Mouse (Mus musculus): ENCODE results near the gene A830031A19Rik. TPM values are rescaled to one million over a fixed set of nuclear protein-coding genes. Genes with fewer than 3 reads are reported as not detected.
A peak's percentile ranks its signal among the peaks of the same experiment; 100 is the strongest.

The A830031A19Rik gene
- polyA plus RNA-seq, 1 experiment from 2014 or later, result not detected

DNA sequence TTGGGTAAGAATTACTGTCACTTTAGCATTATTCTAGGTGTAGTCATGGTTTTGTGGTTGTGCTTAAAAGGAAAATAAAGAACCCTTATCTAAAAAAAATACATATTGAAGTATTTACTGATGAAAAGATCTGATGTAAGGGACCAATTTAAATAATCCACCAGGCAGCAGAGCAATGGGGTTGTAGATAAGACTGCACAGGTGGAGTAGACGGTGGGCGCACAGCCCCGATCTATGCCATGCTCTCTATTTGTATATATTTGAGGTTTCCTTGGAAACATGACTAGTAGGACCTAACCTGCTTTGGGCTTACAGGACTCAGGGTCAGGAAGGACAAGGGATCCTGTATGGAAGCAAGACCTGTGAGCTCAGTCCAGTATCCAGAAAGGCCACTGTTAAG, 34.5 kb upstream of the A830031A19Rik start:
- no peak for ATAC-seq (replicated peaks; ENCODE audit: extremely low read depth, insufficient read depth, low FRiP score)
- peak overlapping the region; percentile 84 for H3K27ac ChIP-seq (ENCODE audit: low read length)

DNA sequence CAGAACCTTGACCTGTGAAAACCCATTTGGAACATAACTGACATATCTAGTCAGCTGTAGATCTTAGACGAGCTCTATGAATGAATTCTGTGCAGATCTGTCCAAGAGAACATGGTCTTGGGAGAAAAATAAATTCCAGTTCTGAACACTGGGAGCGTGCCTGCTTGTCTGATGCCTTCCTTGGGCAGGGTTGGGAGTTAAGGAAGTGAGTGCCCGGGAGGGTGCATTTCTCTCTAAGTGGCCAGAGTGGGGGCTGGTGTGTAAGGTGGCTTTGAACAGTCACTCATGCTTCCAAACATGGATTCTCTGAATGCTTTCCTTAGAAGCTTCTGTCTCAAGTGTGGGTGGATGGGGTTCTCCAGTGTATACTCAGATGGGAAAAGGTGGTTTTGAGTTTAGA, 34.1 kb upstream of the A830031A19Rik start:
- peak overlapping the region; percentile 15 for H3K27ac ChIP-seq (ENCODE audit: low read length)
- peaks cover 38% of the 10 kb centered on the region for H3K4me1 ChIP-seq (ENCODE audit: control insufficient read depth, insufficient read depth, low read length)
- H3K27me3 ChIP-seq (ENCODE audit: control insufficient read depth, insufficient read depth, low read length), result no peaks in the 10 kb centered on the region
- H3K4me3 ChIP-seq (ENCODE audit: low read length), result no peak overlapping the region
- ATAC-seq (replicated peaks; ENCODE audit: extremely low read depth, insufficient read depth, low FRiP score), result no peak; the same call in 1 of the 2 replicates
- H3K4me2 ChIP-seq (ENCODE audit: low read depth, low read length), result no peak overlapping the region
- H3K9ac ChIP-seq (ENCODE audit: low read length), result no peak overlapping the region
- no peaks in the 10 kb centered on the region for H3K9me3 ChIP-seq (replicated peaks; ENCODE audit: control insufficient read depth, low read length)
- H3K36me3 ChIP-seq (ENCODE audit: control insufficient read depth, insufficient read depth), result no peaks in the 10 kb centered on the region
- 32% methylated on average over 3 of the region's 3 CpGs for WGBS

More for the DNA sequence above, 34.5 kb upstream of the A830031A19Rik start:
- 88% methylated on average over 3 of the region's 3 CpGs for WGBS
- Histone ChIP-seq H3K27me3 (ENCODE audit: control insufficient read depth, insufficient read depth, low read length) (no peaks in the 10 kb centered on the region), H3K4me1 (ENCODE audit: control insufficient read depth, insufficient read depth, low read length) (peaks cover 41% of the 10 kb centered on the region), H3K9ac (ENCODE audit: low read length) (no peak overlapping the region), H3K4me2 (ENCODE audit: low read depth, low read length) (no peak overlapping the region), H3K36me3 (ENCODE audit: control insufficient read depth, insufficient read depth) (no peaks in the 10 kb centered on the region), H3K4me3 (ENCODE audit: low read length) (no peak overlapping the region), H3K9me3 (replicated peaks; ENCODE audit: control insufficient read depth, low read length) (no peaks in the 10 kb centered on the region)

DNA sequence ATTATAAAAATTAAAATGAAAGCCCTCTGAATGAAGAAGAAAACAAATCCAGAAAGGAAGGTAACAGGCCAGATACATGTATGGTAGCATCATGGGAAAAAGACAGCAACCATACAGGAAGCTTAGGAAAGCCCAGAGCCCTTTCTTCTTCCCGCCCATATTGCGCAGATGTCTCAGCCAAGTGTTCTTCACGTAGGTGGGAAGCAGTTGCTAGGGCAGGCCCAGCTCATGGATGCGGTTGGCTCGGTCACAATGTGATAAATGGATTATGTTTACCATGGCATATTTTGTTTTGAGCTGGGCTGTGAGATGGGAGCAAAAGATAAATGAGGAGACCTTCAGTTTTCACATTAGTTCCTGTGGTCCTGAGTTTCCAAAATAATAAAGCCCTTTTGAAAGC, 32.6 kb upstream of the A830031A19Rik start:
- H3K4me3 ChIP-seq (ENCODE audit: low read length), result no peak overlapping the region
- no peak for ATAC-seq (replicated peaks; ENCODE audit: extremely low read depth, insufficient read depth, low FRiP score)
- 87% methylated on average over 5 of the region's 5 CpGs for WGBS

DNA sequence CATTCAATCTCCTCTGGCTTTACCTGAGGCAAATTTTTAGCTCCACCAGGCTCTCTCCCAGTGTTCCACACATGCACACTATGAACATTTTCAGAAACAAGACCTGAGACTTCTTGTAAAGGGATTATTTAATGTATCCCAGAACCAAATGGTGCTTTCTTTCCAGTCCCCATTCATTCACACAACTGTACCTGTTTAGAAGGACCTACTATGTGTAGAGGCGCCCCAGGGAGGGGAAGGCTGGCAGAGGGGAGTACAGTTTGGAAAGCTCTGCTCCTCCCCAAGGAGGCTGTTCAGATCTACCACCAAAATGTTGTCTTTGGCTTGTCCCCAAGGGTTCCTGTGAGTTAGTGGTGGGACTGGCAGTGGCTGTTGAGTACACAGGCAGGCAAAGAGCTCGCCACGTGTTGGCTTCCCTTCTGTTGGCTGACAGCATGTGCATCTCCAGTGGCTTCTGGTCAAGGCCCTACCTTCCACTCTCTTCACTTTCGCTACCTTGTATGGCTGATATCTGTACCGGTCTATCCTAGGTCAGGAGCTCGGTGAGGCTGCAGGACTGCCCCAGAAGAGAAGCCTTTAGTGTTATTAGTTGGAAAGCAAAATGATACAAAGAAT, 28.4 kb upstream of the A830031A19Rik start:
- no peak for ATAC-seq (replicated peaks; ENCODE audit: extremely low read depth, insufficient read depth, low FRiP score)
- H3K4me2 ChIP-seq (ENCODE audit: low read depth, low read length), result no peak overlapping the region
- no peak overlapping the region for H3K9ac ChIP-seq (ENCODE audit: low read length)
- H3K9me3 ChIP-seq (replicated peaks; ENCODE audit: control insufficient read depth, low read length), result no peaks in the 10 kb centered on the region
- H3K36me3 ChIP-seq (ENCODE audit: control insufficient read depth, insufficient read depth), result no peaks in the 10 kb centered on the region
- peaks cover 47% of the 10 kb centered on the region for H3K4me1 ChIP-seq (ENCODE audit: control insufficient read depth, insufficient read depth, low read length)
- WGBS, result 70% methylated on average over 6 of the region's 6 CpGs
- no peak overlapping the region for H3K4me3 ChIP-seq (ENCODE audit: low read length)
- H3K27ac ChIP-seq (ENCODE audit: low read length), result no peak overlapping the region
- H3K27me3 ChIP-seq (ENCODE audit: control insufficient read depth, insufficient read depth, low read length), result no peaks in the 10 kb centered on the region

More for the DNA sequence above, 32.6 kb upstream of the A830031A19Rik start:
- no peaks in the 10 kb centered on the region for H3K36me3 ChIP-seq (ENCODE audit: control insufficient read depth, insufficient read depth)
- no peak overlapping the region for H3K9ac ChIP-seq (ENCODE audit: low read length)
- no peak overlapping the region for H3K27ac ChIP-seq (ENCODE audit: low read length)
- peaks cover 35% of the 10 kb centered on the region for H3K4me1 ChIP-seq (ENCODE audit: control insufficient read depth, insufficient read depth, low read length)
- no peaks in the 10 kb centered on the region for H3K9me3 ChIP-seq (replicated peaks; ENCODE audit: control insufficient read depth, low read length)
- H3K4me2 ChIP-seq (ENCODE audit: low read depth, low read length), result no peak overlapping the region
- H3K27me3 ChIP-seq (ENCODE audit: control insufficient read depth, insufficient read depth, low read length), result no peaks in the 10 kb centered on the region

DNA sequence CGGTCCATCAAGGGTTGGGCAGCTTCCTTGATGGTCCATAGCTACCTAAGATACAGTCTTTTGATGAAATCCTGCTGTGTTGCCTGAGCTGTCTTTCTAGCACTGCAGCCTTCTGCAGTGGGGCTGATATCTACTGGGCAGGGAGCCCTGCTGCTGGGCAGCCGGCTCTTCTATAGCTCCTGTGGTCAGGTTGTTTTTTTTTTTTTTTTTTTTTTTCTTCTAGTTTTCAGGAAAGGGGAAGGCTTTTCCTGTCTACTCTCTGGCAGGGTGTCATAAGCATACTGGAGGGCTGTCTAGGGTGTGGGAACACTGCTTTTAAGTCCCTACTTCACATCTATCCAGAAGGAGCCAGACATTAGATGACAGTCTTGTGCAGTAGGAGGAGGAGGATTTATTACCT, 27.5 kb upstream of the A830031A19Rik start:
- WGBS, result 45% methylated on average over 2 of the region's 2 CpGs
- H3K9ac ChIP-seq (ENCODE audit: low read length), result no peak overlapping the region
- H3K4me3 ChIP-seq (ENCODE audit: low read length), result no peak overlapping the region
- H3K27ac ChIP-seq (ENCODE audit: low read length), result no peak overlapping the region
- ATAC-seq (replicated peaks; ENCODE audit: extremely low read depth, insufficient read depth, low FRiP score), result 0 out of 2 replicates have a peak, but pooled peaks have one; percentile 20
- no peaks in the 10 kb centered on the region for H3K27me3 ChIP-seq (ENCODE audit: control insufficient read depth, insufficient read depth, low read length)
- no peaks in the 10 kb centered on the region for H3K36me3 ChIP-seq (ENCODE audit: control insufficient read depth, insufficient read depth)
- H3K4me2 ChIP-seq (ENCODE audit: low read depth, low read length), result no peak overlapping the region
- H3K4me1 ChIP-seq (ENCODE audit: control insufficient read depth, insufficient read depth, low read length), result peaks cover 44% of the 10 kb centered on the region
- no peaks in the 10 kb centered on the region for H3K9me3 ChIP-seq (replicated peaks; ENCODE audit: control insufficient read depth, low read length)

DNA sequence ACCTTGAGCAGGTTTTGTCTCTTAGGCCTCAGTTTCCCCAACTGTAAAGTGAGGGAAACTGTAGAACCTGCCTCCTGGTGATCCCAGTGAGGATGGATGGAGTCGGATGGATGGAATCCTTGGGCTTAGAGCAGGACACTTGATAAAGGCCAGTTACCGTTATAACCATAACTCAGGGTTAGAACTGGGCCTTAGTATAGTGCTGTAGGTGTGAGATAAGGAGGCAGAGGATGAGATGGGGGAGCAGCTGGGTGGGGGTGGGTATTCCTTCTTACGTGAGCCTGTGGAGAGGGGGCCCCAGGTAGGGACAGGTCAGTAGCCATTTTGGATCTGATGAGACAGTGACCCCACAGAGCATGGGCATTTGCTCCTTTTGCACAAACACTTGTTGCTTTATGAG, 26.8 kb upstream of the A830031A19Rik start:
- 80% methylated on average over 3 of the region's 3 CpGs for WGBS
- Histone ChIP-seq H3K27me3 (ENCODE audit: control insufficient read depth, insufficient read depth, low read length) (no peaks in the 10 kb centered on the region), H3K36me3 (ENCODE audit: control insufficient read depth, insufficient read depth) (no peaks in the 10 kb centered on the region), H3K4me3 (ENCODE audit: low read length) (no peak overlapping the region), H3K27ac (ENCODE audit: low read length) (no peak overlapping the region), H3K9ac (ENCODE audit: low read length) (no peak overlapping the region), H3K4me2 (ENCODE audit: low read depth, low read length) (no peak overlapping the region), H3K4me1 (ENCODE audit: control insufficient read depth, insufficient read depth, low read length) (peaks cover 47% of the 10 kb centered on the region), H3K9me3 (replicated peaks; ENCODE audit: control insufficient read depth, low read length) (no peaks in the 10 kb centered on the region)
- ATAC-seq (replicated peaks; ENCODE audit: extremely low read depth, insufficient read depth, low FRiP score), result no peak

DNA sequence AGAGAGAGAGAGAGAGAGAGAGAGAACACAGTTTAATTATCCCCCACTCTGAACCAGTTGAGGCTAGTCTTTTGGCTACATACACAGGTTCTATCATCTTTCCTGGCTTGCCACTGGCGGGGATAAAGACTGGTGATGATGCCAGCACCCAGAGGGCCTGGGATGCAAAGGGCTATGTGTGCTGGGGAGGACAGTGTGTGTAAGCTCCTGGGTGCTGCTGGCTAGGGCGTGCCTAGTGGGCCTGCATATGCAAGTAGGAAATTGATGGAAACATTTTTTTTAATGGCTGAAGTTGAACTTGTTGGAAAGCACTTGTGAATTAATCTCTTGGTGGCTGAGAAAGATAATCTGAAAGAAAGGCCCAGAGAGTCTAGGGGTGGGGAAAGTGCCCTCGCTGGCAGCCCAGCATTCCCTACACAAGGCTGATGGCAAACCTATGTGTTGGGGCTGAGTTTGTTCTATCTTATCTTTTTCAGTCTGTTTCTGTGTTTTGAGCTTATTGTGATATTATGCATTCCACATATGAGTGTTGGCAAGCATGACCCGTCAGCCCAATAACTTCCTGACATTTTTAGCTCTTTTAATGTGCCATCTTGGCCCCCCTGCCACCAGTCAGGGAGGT, 25.7 kb upstream of the A830031A19Rik start:
- H3K9ac ChIP-seq (ENCODE audit: low read length), result no peak overlapping the region
- H3K9me3 ChIP-seq (replicated peaks; ENCODE audit: control insufficient read depth, low read length), result no peaks in the 10 kb centered on the region
- H3K27me3 ChIP-seq (ENCODE audit: control insufficient read depth, insufficient read depth, low read length), result no peaks in the 10 kb centered on the region
- H3K36me3 ChIP-seq (ENCODE audit: control insufficient read depth, insufficient read depth), result no peaks in the 10 kb centered on the region
- H3K4me3 ChIP-seq (ENCODE audit: low read length), result no peak overlapping the region
- H3K4me2 ChIP-seq (ENCODE audit: low read depth, low read length), result no peak overlapping the region
- H3K4me1 ChIP-seq (ENCODE audit: control insufficient read depth, insufficient read depth, low read length), result peaks cover 47% of the 10 kb centered on the region
- WGBS, result 34% methylated on average over 4 of the region's 4 CpGs
- peak overlapping the region; percentile 74 for H3K27ac ChIP-seq (ENCODE audit: low read length)
- peak; percentile 53; the same call in 1 of the 2 replicates for ATAC-seq (replicated peaks; ENCODE audit: extremely low read depth, insufficient read depth, low FRiP score)

DNA sequence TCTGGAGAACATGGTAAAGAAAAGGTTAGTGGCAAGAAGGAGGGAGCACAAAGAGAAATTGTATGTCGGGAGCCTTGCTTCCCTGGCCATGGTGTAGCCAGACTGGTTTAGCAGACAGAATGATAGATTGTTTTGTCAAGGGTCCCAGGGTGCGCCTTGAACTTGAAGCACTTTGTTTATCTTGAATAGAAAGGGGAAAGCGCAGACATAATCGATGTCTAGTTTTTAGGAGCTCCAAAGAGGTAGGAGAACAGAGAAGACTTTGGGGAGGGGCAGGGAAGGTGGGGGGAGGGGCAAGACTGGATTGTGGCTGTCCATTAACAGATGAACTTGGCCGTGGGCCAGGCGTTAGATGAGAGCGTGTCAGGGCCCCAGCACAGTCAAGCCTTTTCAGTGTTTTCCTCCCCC, 25.0 kb upstream of the A830031A19Rik start:
- Histone ChIP-seq H3K4me2 (ENCODE audit: low read depth, low read length) (no peak overlapping the region), H3K27me3 (ENCODE audit: control insufficient read depth, insufficient read depth, low read length) (no peaks in the 10 kb centered on the region), H3K27ac (ENCODE audit: low read length) (no peak overlapping the region), H3K9ac (ENCODE audit: low read length) (no peak overlapping the region), H3K4me1 (ENCODE audit: control insufficient read depth, insufficient read depth, low read length) (peaks cover 53% of the 10 kb centered on the region), H3K4me3 (ENCODE audit: low read length) (no peak overlapping the region), H3K36me3 (ENCODE audit: control insufficient read depth, insufficient read depth) (no peaks in the 10 kb centered on the region), H3K9me3 (replicated peaks; ENCODE audit: control insufficient read depth, low read length) (no peaks in the 10 kb centered on the region)
- ATAC-seq (replicated peaks; ENCODE audit: extremely low read depth, insufficient read depth, low FRiP score), result peak; percentile 72
- WGBS, result 24% methylated on average over 6 of the region's 7 CpGs

DNA sequence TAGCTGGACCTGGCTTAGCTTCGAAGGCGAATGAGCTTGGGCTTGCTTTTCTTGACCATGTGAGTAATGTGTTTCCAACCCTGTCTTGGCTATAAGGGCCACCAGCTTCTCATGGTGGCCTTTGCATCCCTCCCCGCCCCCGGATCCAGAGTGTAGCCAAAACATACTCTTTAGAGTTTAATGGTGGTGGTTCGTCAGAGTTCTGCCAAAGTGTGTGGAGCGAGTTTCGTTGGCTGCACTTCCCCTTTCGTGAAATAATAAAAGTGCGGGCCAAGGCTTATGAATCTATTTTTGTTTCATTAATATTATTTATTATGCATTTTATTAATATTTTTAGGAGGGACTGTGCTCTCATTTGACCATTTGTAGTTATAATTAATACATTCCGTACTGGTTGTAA, 24.4 kb upstream of the A830031A19Rik start:
- Histone ChIP-seq H3K27me3 (ENCODE audit: control insufficient read depth, insufficient read depth, low read length) (no peaks in the 10 kb centered on the region), H3K9me3 (replicated peaks; ENCODE audit: control insufficient read depth, low read length) (no peaks in the 10 kb centered on the region), H3K27ac (ENCODE audit: low read length) (0 out of 2 replicates have a peak overlapping the region, but pooled peaks have one; percentile 16), H3K36me3 (ENCODE audit: control insufficient read depth, insufficient read depth) (no peaks in the 10 kb centered on the region), H3K4me2 (ENCODE audit: low read depth, low read length) (no peak overlapping the region), H3K4me3 (ENCODE audit: low read length) (no peak overlapping the region), H3K4me1 (ENCODE audit: control insufficient read depth, insufficient read depth, low read length) (peaks cover 53% of the 10 kb centered on the region), H3K9ac (ENCODE audit: low read length) (no peak overlapping the region)
- no peak for ATAC-seq (replicated peaks; ENCODE audit: extremely low read depth, insufficient read depth, low FRiP score)
- 80% methylated on average over 10 of the region's 10 CpGs for WGBS

Measured in heart, embryonic 16.5 days (tissue).